Comparison of ENCODE assay signal across 11 mouse cellular contexts in the genomic region with DNA sequence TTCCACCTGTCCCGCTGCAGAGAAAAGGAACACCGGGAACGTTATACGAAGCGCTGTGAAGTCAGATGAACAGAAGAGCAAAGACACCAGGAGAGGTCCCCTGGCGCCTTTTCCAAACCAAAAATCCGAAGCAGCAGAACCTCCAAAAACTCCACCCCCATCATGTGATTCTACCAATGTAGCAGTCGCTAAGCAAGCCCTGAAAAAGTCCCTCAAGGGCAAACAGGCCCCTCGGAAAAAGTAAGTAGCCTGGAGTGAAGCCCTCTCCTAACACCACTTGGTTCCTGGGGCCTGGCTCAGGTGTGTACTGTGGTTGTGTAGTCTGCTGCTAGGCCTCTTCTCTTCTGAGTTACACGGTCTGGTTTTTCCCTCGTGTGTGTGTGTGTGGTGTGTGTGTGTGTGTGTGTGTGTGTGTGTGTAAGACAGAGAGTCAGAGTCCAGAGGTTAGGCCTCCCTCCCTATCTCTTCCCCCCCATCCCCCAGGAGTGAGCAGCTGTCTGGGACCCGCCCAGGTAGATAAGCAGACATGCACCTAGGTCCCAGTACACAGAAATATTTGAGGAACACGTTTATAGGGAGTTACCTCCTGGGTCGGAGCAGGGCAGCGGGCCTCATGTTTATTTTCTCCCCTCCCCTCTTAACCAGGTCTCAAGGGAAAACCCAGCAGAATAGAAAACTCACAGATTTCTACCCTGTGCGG. TPM values are rescaled to one million over a fixed set of nuclear protein-coding genes. Genes with fewer than 3 reads are reported as not detected.
DNase-seq lines count a peak whose midpoint lies in the region; ATAC-seq lines count a peak whose summit lies in the region.
"Had no signal": no experiment of that assay in that cellular context is flagged by ENCODE, and none has a peak within 500 bp of the region (broad histone marks: within the 10 kb centered on the region; RNA-seq: fewer than 3 reads in every experiment).

No protein-coding gene starts in this region.

- no peaks in the 10 kb centered on the region for H3K9me3 ChIP-seq in heart, embryonic 13.5 days
- H3K9me3 ChIP-seq in limb, embryonic 13.5 days = no peaks in the 10 kb centered on the region
- H3K9me3 ChIP-seq in limb, embryonic 10.5 days (replicated peaks) = no peaks in the 10 kb centered on the region
- H3K9me3 ChIP-seq in liver, embryonic 11.5 days (ENCODE audit: control insufficient read depth, low read length) = no peaks in the 10 kb centered on the region
- no peaks in the 10 kb centered on the region for H3K9me3 ChIP-seq in forebrain, embryonic 16.5 days (ENCODE audit: control insufficient read depth, low read length)
- H3K9me3 ChIP-seq: forebrain, embryonic 15.5 days; hindbrain, embryonic 12.5 days had no signal

- H3K4me1 ChIP-seq in heart, embryonic 13.5 days = peaks cover 72% of the 10 kb centered on the region
- H3K4me1 ChIP-seq in limb, embryonic 13.5 days = peaks cover 26% of the 10 kb centered on the region
- H3K4me1 ChIP-seq in limb, embryonic 10.5 days = peaks cover 29% of the 10 kb centered on the region
- H3K4me1 ChIP-seq in liver, embryonic 11.5 days (replicated peaks; ENCODE audit: control insufficient read depth, insufficient read depth, low read length) = peaks cover 40% of the 10 kb centered on the region
- peaks cover 21% of the 10 kb centered on the region for H3K4me1 ChIP-seq in forebrain, embryonic 16.5 days (replicated peaks; ENCODE audit: control insufficient read depth, insufficient read depth, low read length)

- WGBS in heart, embryonic 13.5 days = 78% methylated on average over 16 of the region's 16 CpGs
- WGBS in limb, embryonic 13.5 days = 80% methylated on average over 16 of the region's 16 CpGs
- WGBS in limb, embryonic 10.5 days = 90% methylated on average over 16 of the region's 16 CpGs
- WGBS in liver, embryonic 11.5 days = 74% methylated on average over 16 of the region's 16 CpGs
- 88% methylated on average over 16 of the region's 16 CpGs for WGBS in forebrain, embryonic 16.5 days

- H3K4me3 ChIP-seq in heart, embryonic 13.5 days = no peak overlapping the region
- no peak overlapping the region for H3K4me3 ChIP-seq in limb, embryonic 13.5 days
- H3K4me3 ChIP-seq in limb, embryonic 10.5 days = no peak overlapping the region
- H3K4me3 ChIP-seq in liver, embryonic 11.5 days (ENCODE audit: low read depth, low read length) = no peak overlapping the region
- no peak overlapping the region for H3K4me3 ChIP-seq in forebrain, embryonic 16.5 days (replicated peaks; ENCODE audit: low read length)
- H3K4me3 ChIP-seq: forebrain, embryonic 15.5 days; hindbrain, embryonic 12.5 days had no signal

- DNase-seq in heart, adult 11 months = no peak
- no peak for DNase-seq in limb, embryonic 10.5 days (ENCODE audit: low spot score)
- no peak for DNase-seq in liver, embryonic 11.5 days (ENCODE audit: low spot score)
- peak; percentile 86 for DNase-seq in yolk sac, embryonic 10.5 days (ENCODE audit: low spot score)
- no peak for DNase-seq in cerebellum, postnatal 14 days
- DNase-seq: gastrocnemius, postnatal 36 days had no signal

- peak overlapping the region; percentile 47; the same call in 1 of the 2 replicates for H3K9ac ChIP-seq in heart, embryonic 13.5 days
- H3K9ac ChIP-seq in limb, embryonic 13.5 days = peak overlapping the region; percentile 13; the same call in 1 of the 2 replicates
- peak overlapping the region; percentile 40 for H3K9ac ChIP-seq in liver, embryonic 11.5 days (ENCODE audit: low read depth, low read length)
- H3K9ac ChIP-seq in forebrain, embryonic 16.5 days (replicated peaks; ENCODE audit: low read depth, low read length) = no peak overlapping the region
- H3K9ac ChIP-seq: forebrain, embryonic 15.5 days; hindbrain, embryonic 12.5 days had no signal

- no peak overlapping the region for H3K4me2 ChIP-seq in heart, embryonic 13.5 days
- no peak overlapping the region for H3K4me2 ChIP-seq in limb, embryonic 13.5 days (replicated peaks)
- peak overlapping the region; percentile 24 for H3K4me2 ChIP-seq in liver, embryonic 11.5 days
- H3K4me2 ChIP-seq in forebrain, embryonic 16.5 days (ENCODE audit: low read length) = no peak overlapping the region
- H3K4me2 ChIP-seq: forebrain, embryonic 15.5 days; hindbrain, embryonic 12.5 days had no signal

- peaks cover 86% of the 10 kb centered on the region for H3K36me3 ChIP-seq in heart, embryonic 13.5 days
- H3K36me3 ChIP-seq in limb, embryonic 13.5 days = peaks cover 85% of the 10 kb centered on the region
- H3K36me3 ChIP-seq in limb, embryonic 10.5 days = peaks cover 94% of the 10 kb centered on the region
- H3K36me3 ChIP-seq in liver, embryonic 11.5 days (ENCODE audit: control insufficient read depth, insufficient read depth, low read length) = peaks cover 65% of the 10 kb centered on the region
- peaks cover 28% of the 10 kb centered on the region for H3K36me3 ChIP-seq in forebrain, embryonic 16.5 days (ENCODE audit: control insufficient read depth, insufficient read depth)

- ATAC-seq in heart, embryonic 13.5 days (ENCODE audit: extremely low read depth, insufficient number of reproducible peaks, low FRiP score, low TSS enrichment) = no peak
- ATAC-seq in limb, embryonic 13.5 days (ENCODE audit: low FRiP score, low read depth) = no peak
- ATAC-seq in liver, embryonic 11.5 days (replicated peaks; ENCODE audit: low FRiP score) = peak; percentile 22; the same call in 1 of the 2 replicates
- ATAC-seq in forebrain, embryonic 16.5 days = no peak
- ATAC-seq: forebrain, embryonic 15.5 days had no signal

- peak overlapping the region; percentile 7; the same call in 1 of the 2 replicates for H3K27ac ChIP-seq in heart, embryonic 13.5 days (replicated peaks)
- H3K27ac ChIP-seq in limb, embryonic 13.5 days = no peak overlapping the region
- no peak overlapping the region for H3K27ac ChIP-seq in limb, embryonic 10.5 days
- H3K27ac ChIP-seq in liver, embryonic 11.5 days (ENCODE audit: low read depth, low read length) = peak overlapping the region; percentile 44
- no peak overlapping the region for H3K27ac ChIP-seq in forebrain, embryonic 16.5 days (ENCODE audit: low read length)
- H3K27ac ChIP-seq: forebrain, embryonic 15.5 days; hindbrain, embryonic 12.5 days had no signal

- H3K27me3 ChIP-seq in heart, embryonic 13.5 days (replicated peaks) = no peaks in the 10 kb centered on the region
- H3K27me3 ChIP-seq in limb, embryonic 13.5 days = no peaks in the 10 kb centered on the region
- H3K27me3 ChIP-seq in limb, embryonic 10.5 days (ENCODE audit: low read depth, poor library complexity, severe bottlenecking) = no peaks in the 10 kb centered on the region
- no peaks in the 10 kb centered on the region for H3K27me3 ChIP-seq in liver, embryonic 11.5 days (replicated peaks; ENCODE audit: control insufficient read depth, insufficient read depth, low read length)
- H3K27me3 ChIP-seq in forebrain, embryonic 16.5 days (replicated peaks; ENCODE audit: control insufficient read depth, insufficient read depth, low read length) = no peaks in the 10 kb centered on the region
- H3K27me3 ChIP-seq: forebrain, embryonic 15.5 days; hindbrain, embryonic 12.5 days had no signal

RNA-seq across cellular contexts. Expression of a gene that starts 11.1 kb away (rescaled TPM):
- polyA plus RNA-seq in heart, embryonic 13.5 days (2015; fragmentation: Nextera tagmentation; extraction: Ambion mirVana) = 26.7 and 34.4 TPM in 2 replicates
- polyA plus RNA-seq in limb, embryonic 13.5 days (2015; fragmentation: Nextera tagmentation; extraction: Ambion mirVana) = 36.0 and 37.6 TPM in 2 replicates
- 52.3 and 71.3 TPM in 2 replicates for polyA plus RNA-seq in limb, embryonic 10.5 days (2016; fragmentation: Nextera tagmentation; extraction: Ambion mirVana)
- polyA plus RNA-seq in liver, embryonic 11.5 days (2014; fragmentation: Nextera tagmentation; extraction: Ambion mirVana) = 132 and 145 TPM in 2 replicates
- 21.5 and 21.9 TPM in 2 replicates for polyA plus RNA-seq in forebrain, embryonic 16.5 days (2015; fragmentation: Nextera tagmentation; extraction: Ambion mirVana)

RNA-seq across cellular contexts. Expression of a gene that starts 25.0 kb away (rescaled TPM):
- 54.3 and 64.1 TPM in 2 replicates for polyA plus RNA-seq in heart, embryonic 13.5 days (2015; fragmentation: Nextera tagmentation; extraction: Ambion mirVana)
- polyA plus RNA-seq in limb, embryonic 13.5 days (2015; fragmentation: Nextera tagmentation; extraction: Ambion mirVana) = 102 and 104 TPM in 2 replicates
- polyA plus RNA-seq in limb, embryonic 10.5 days (2016; fragmentation: Nextera tagmentation; extraction: Ambion mirVana) = 82.8 and 93.6 TPM in 2 replicates
- polyA plus RNA-seq in liver, embryonic 11.5 days (2014; fragmentation: Nextera tagmentation; extraction: Ambion mirVana) = 75.2 and 86.4 TPM in 2 replicates
- polyA plus RNA-seq in forebrain, embryonic 16.5 days (2015; fragmentation: Nextera tagmentation; extraction: Ambion mirVana) = 109 and 110 TPM in 2 replicates

RNA-seq across cellular contexts. Expression of a gene that starts 27.4 kb away (rescaled TPM):
- 12.3 and 14.8 TPM in 2 replicates for polyA plus RNA-seq in heart, embryonic 13.5 days (2015; fragmentation: Nextera tagmentation; extraction: Ambion mirVana)
- polyA plus RNA-seq in limb, embryonic 13.5 days (2015; fragmentation: Nextera tagmentation; extraction: Ambion mirVana) = 34.6 and 37.2 TPM in 2 replicates
- 26.8 and 31.1 TPM in 2 replicates for polyA plus RNA-seq in limb, embryonic 10.5 days (2016; fragmentation: Nextera tagmentation; extraction: Ambion mirVana)
- 18.7 and 19.8 TPM in 2 replicates for polyA plus RNA-seq in liver, embryonic 11.5 days (2014; fragmentation: Nextera tagmentation; extraction: Ambion mirVana)
- polyA plus RNA-seq in forebrain, embryonic 16.5 days (2015; fragmentation: Nextera tagmentation; extraction: Ambion mirVana) = 26.4 and 28.0 TPM in 2 replicates

RNA-seq across cellular contexts. Expression of a gene that starts 32.1 kb away (rescaled TPM):
- polyA plus RNA-seq in heart, embryonic 13.5 days (2015; fragmentation: Nextera tagmentation; extraction: Ambion mirVana) = 22.9 and 23.9 TPM in 2 replicates
- 24.3 and 28.2 TPM in 2 replicates for polyA plus RNA-seq in limb, embryonic 13.5 days (2015; fragmentation: Nextera tagmentation; extraction: Ambion mirVana)
- polyA plus RNA-seq in limb, embryonic 10.5 days (2016; fragmentation: Nextera tagmentation; extraction: Ambion mirVana) = 30.8 and 32.2 TPM in 2 replicates
- polyA plus RNA-seq in liver, embryonic 11.5 days (2014; fragmentation: Nextera tagmentation; extraction: Ambion mirVana) = 13.6 and 14.0 TPM in 2 replicates
- polyA plus RNA-seq in forebrain, embryonic 16.5 days (2015; fragmentation: Nextera tagmentation; extraction: Ambion mirVana) = 21.8 and 25.1 TPM in 2 replicates

Comparison
In these comparisons a context has a peak if more than half of its experiments do, and no peak if none do; other contexts are left out.
1. H3K27ac ChIP-seq: peak in heart, embryonic 13.5 days (single experiment) and liver, embryonic 11.5 days (single experiment); none in limb, embryonic 13.5 days (single experiment), limb, embryonic 10.5 days (single experiment) and forebrain, embryonic 16.5 days (single experiment).